8 mouse cellular contexts compared by ENCODE assay signal in genomic region chr2:50306663-50307320, GRCm38 (mm10). TPM values are rescaled to one million over a fixed set of nuclear protein-coding genes. Genes with fewer than 3 reads are reported as not detected.
A peak's percentile ranks its signal among the peaks of the same experiment; 100 is the strongest.
DNase-seq lines count a peak whose midpoint lies in the region; ATAC-seq and TF ChIP-seq lines count a peak whose summit lies in the region.

No protein-coding gene starts in this region.

- no peak overlapping the region for H3K4me3 ChIP-seq in gastrocnemius, adult 2 months
- no peak overlapping the region for H3K4me3 ChIP-seq in forebrain, embryonic 16.5 days (replicated peaks; ENCODE audit: low read length)
- H3K4me3 ChIP-seq in intestine, postnatal 0 days (ENCODE audit: low read depth, low read length): no peak overlapping the region
- no peak overlapping the region for H3K4me3 ChIP-seq in lung, postnatal 0 days (ENCODE audit: low read depth, low read length)

- TF ChIP-seq CTCF in gastrocnemius, adult 2 months (IDR thresholded peaks at IDR 0.05): peak; percentile 73
- peak; percentile 86 for TF ChIP-seq CTCF in intestine, postnatal 0 days (IDR thresholded peaks at IDR 0.05; ENCODE audit: low read depth)
- peak; percentile 93 for TF ChIP-seq CTCF in lung, postnatal 0 days (IDR thresholded peaks at IDR 0.05)

- WGBS in forebrain, embryonic 16.5 days: 42% methylated on average over 9 of the region's 9 CpGs
- 37% methylated on average over 9 of the region's 9 CpGs for WGBS in intestine, postnatal 0 days
- 45% methylated on average over 9 of the region's 9 CpGs for WGBS in lung, postnatal 0 days

- no peaks in the 10 kb centered on the region for H3K9me3 ChIP-seq in forebrain, embryonic 16.5 days (ENCODE audit: control insufficient read depth, low read length)
- H3K9me3 ChIP-seq in intestine, postnatal 0 days (ENCODE audit: control insufficient read depth): no peaks in the 10 kb centered on the region
- H3K9me3 ChIP-seq in lung, postnatal 0 days (ENCODE audit: low read length): no peaks in the 10 kb centered on the region

- DNase-seq in gastrocnemius, adult 2 months: no peak
- no peak for DNase-seq in gastrocnemius, adult 8-10 months (ENCODE audit: low spot score in 2 of 2)
- peak; percentile 64 for DNase-seq in A20 (ENCODE audit: low read depth, low spot score)
- peak; percentile 64 for DNase-seq in brain, embryonic 18.5 days (ENCODE audit: low read depth, low spot score)
- peak; percentile 77 for DNase-seq in lung, postnatal 0 days (ENCODE audit: low spot score)
- peak; percentile 58 for DNase-seq in retina, postnatal 7 days (ENCODE audit: low read depth, low spot score)

- TF ChIP-seq EP300 in lung, postnatal 0 days (IDR thresholded peaks at IDR 0.05): no peak

- intact Hi-C loops in gastrocnemius, adult 2 months (cut with DNase I): loop anchor here (1.0 to 5.0 kb wide), 3 partner anchors 842 to 1608 kb away; no protein-coding TSS in a partner anchor

- no peak overlapping the region for H3K4me2 ChIP-seq in forebrain, embryonic 16.5 days (ENCODE audit: low read length)
- no peak overlapping the region for H3K4me2 ChIP-seq in intestine, postnatal 0 days (replicated peaks; ENCODE audit: low read depth)
- no peak overlapping the region for H3K4me2 ChIP-seq in lung, postnatal 0 days (replicated peaks; ENCODE audit: low read depth, low read length)

- ATAC-seq in forebrain, embryonic 16.5 days: peak; percentile 93
- ATAC-seq in intestine, postnatal 0 days: no peak
- ATAC-seq in lung, postnatal 0 days: no peak

- no peaks in the 10 kb centered on the region for H3K4me1 ChIP-seq in forebrain, embryonic 16.5 days (replicated peaks; ENCODE audit: control insufficient read depth, insufficient read depth, low read length)
- no peaks in the 10 kb centered on the region for H3K4me1 ChIP-seq in intestine, postnatal 0 days (replicated peaks; ENCODE audit: control insufficient read depth, insufficient read depth, low read length)
- H3K4me1 ChIP-seq in lung, postnatal 0 days (ENCODE audit: insufficient read depth, low read depth, low read length): no peaks in the 10 kb centered on the region

- no peak overlapping the region for H3K9ac ChIP-seq in forebrain, embryonic 16.5 days (replicated peaks; ENCODE audit: low read depth, low read length)
- H3K9ac ChIP-seq in intestine, postnatal 0 days (ENCODE audit: low read depth, low read length): no peak overlapping the region
- H3K9ac ChIP-seq in lung, postnatal 0 days (replicated peaks; ENCODE audit: low read depth): no peak overlapping the region

- H3K27me3 ChIP-seq in forebrain, embryonic 16.5 days (replicated peaks; ENCODE audit: control insufficient read depth, insufficient read depth, low read length): no peaks in the 10 kb centered on the region
- no peaks in the 10 kb centered on the region for H3K27me3 ChIP-seq in intestine, postnatal 0 days (replicated peaks; ENCODE audit: control insufficient read depth, insufficient read depth, low read length)
- H3K27me3 ChIP-seq in lung, postnatal 0 days (replicated peaks; ENCODE audit: insufficient read depth, low read length): no peaks in the 10 kb centered on the region

- H3K27ac ChIP-seq in gastrocnemius, adult 2 months: no peak overlapping the region
- H3K27ac ChIP-seq in forebrain, embryonic 16.5 days (ENCODE audit: low read length): no peak overlapping the region
- no peak overlapping the region for H3K27ac ChIP-seq in intestine, postnatal 0 days (ENCODE audit: low read depth, low read length)
- H3K27ac ChIP-seq in lung, postnatal 0 days (ENCODE audit: low read length): no peak overlapping the region

- no peaks in the 10 kb centered on the region for H3K36me3 ChIP-seq in forebrain, embryonic 16.5 days (ENCODE audit: control insufficient read depth, insufficient read depth)
- H3K36me3 ChIP-seq in intestine, postnatal 0 days (ENCODE audit: control insufficient read depth, insufficient read depth): no peaks in the 10 kb centered on the region
- H3K36me3 ChIP-seq in lung, postnatal 0 days (ENCODE audit: insufficient read depth, low read length): no peaks in the 10 kb centered on the region

RNA-seq across cellular contexts. Expression of gene Mmadhc, which starts 10.2 kb away (rescaled TPM):
- 100 to 1,000 TPM; 100 to 117 TPM for total RNA-seq in gastrocnemius, adult 2 months (2021)
- 100 to 1,000 TPM; 110 to 119 (median 114) TPM for total RNA-seq in gastrocnemius, adult 8-10 months (2022)
- 150 and 156 TPM in 2 replicates for polyA plus RNA-seq in forebrain, embryonic 16.5 days (2015; fragmentation: Nextera tagmentation; extraction: Ambion mirVana)
- polyA plus RNA-seq in intestine, postnatal 0 days (2015; fragmentation: Nextera tagmentation; extraction: Ambion mirVana): 107 and 109 TPM in 2 replicates
- polyA plus RNA-seq in lung, postnatal 0 days (2015; fragmentation: Nextera tagmentation; extraction: Ambion mirVana): 102 and 109 TPM in 2 replicates

Comparison
In these comparisons a context has a peak if more than half of its experiments do, and no peak if none do; other contexts are left out.
1. DNase-seq: peak in A20 (single experiment), brain, embryonic 18.5 days (single experiment), lung, postnatal 0 days (single experiment) and retina, postnatal 7 days (single experiment); none in gastrocnemius, adult 2 months (single experiment) and gastrocnemius, adult 8-10 months (0 of 2).
2. Peak in every context shown above with its lines, with median percentiles within 50 percentile points of each other: CTCF ChIP-seq.